Mouse (Mus musculus) retina, postnatal 7 days (tissue): ENCODE data around the gene Ovol3.
"Not testable (repeated sequence)": the region's sequence is repeated elsewhere in the genome, so short reads cannot be mapped to it uniquely, and the experiment has no call there.

Experiments used
- DNase-seq: peaks from one replicate; pipeline ENCODE4 v3.0.0-alpha.2; 2012; ENCODE audit warnings: low read depth, low spot score

Gene Ovol3

DNA sequence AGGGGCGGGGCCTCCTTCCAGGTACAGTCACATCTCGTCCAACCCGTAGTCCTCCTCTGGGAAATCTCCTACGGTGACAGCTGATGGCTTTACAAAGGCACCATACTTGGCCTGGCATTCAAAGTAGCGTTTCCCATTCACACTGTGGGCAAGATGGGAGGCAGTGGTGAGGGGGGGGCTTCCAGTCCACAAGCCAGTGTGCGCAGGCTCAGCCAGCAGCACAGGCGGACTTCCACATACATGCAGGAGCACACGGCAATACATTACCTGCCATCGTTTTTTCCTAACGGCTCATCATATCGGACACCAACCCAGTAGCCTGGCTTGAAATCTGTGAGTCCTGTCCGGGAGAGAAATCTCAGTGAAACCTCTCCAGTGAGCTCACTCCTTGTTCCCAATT is 11.3 kb downstream of the Ovol3 start:
- no peak for DNase-seq

DNA sequence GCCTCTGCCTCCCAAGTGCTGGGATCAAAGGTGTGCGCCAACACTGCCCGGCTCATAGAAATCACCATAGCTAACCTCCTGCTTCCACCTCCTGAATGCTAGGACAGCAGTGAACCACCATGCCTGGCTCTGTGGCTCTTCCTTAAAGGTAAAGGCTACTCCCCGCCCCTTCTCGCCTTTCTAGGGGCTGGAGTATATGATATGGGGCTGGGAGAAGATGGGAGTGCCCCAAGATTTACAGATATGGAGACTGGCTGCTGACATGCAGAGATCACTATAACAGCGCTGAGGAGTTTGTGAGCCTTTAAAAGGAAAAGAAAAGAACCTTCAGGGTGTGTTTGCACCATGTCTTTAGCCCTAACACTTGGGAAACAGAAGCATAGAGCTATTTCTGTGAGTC is 13.3 kb downstream of the Ovol3 start:
- DNase-seq = no peak

DNA sequence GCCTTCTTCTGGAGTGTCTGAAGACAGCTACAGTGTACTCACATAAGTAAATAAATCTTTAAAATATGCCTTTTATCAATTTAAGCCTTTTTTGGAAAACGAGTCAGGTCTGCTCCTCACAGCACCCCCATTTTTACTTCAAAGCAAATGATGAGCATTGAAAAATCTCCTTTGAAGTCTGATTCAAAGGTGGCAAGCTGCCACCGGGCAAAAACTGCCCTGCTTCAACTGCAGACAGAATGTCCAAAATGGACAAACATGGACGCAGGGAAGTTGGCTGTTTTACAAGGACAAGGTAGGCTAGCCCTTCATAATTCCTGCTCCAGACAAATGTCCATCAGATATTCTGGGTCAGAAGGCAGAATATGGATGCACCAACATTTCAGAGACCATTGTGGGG is 14.1 kb downstream of the Ovol3 start:
- no peak for DNase-seq

DNA sequence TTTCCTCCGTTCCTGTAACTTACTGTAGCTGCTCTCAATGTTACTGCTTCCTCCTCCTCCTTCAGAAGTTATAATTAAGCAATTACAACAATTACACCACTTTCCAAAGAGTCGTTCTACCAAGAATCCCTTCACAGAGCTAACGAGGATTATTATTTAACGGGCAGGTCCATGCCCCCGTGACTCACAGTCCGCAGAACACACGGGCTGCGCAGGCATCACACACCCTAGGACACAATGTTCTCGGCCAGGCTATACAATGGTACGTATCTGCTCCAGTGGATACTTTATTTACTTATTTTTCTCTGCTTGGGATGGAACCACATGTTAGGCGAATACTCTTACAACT is 15.5 kb downstream of the Ovol3 start:
- no peak for DNase-seq

DNA sequence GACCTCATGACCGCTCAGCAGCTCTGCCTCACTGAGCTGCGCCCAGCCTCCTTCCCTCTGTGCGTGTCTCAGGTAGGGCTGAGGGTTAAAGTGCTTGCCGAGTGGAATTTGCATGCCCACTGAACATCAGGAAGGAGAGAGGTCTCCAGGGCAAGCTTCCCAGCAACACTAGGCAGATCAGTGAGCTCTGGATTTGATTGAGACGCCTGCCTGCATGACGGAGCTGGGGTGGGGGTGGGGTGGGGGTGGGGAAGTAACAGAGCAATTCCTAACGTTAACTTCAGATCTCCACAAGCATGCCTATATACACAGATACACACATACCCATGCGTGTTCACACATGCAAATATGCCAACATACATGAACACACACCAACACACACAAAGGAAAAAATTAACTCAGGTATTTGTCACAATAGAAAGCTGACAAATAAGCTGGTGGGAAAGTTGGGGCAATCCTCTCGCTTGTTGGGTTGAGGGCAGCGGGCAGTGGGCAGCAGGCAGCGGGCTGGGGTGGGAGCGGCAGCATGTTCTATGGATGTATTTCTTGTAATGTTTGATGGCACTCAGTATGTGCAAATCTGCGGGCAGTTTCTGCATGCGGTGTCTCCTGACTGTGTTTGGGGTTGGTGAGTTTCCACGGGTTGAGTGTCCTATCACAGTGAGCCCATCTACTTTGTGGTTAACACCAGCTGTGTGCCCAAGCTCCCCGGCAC is 16.1 kb downstream of the Ovol3 start:
- peak; percentile 61 for DNase-seq

DNA sequence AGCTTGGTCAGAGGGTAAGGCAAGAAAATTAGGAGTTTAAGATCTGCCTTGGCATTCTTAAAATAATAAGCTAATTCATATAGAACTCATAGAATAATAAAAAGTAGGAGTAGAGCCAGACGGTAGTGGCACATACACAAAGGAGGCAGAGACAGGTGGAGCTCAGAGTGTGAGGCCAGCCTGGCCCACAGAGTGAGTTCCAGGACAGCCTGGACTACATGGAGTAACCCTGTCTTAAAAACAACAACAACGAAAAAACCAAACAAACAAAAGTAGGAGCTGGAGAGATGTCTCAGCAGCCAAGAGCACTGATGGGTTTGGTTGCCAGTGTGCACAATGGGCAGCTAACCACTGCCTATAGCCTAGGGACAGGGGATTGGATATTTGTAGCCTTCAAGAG is 18.2 kb downstream of the Ovol3 start:
- DNase-seq = no peak

DNA sequence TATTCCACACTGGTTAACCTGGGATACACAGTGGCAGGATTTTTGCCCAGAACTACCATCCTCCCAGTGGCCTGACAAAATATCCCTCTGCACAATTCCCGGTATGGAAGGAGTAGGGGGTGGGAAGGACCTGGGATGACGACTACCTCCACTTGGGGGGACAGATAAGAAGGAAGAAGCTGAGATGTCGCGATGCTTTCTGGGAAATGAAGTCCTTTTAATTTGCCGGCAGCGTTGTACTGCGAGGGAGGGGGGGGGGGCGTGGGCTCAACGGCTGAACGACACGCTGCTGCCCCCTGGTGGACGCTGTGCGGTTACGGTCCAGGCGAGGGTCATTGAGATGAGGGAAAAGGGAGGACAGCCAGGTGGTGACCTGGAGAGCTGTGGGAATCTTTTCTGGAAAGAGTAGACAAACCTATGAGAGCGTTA is 18.8 kb downstream of the Ovol3 start:
- peak; percentile 87 for DNase-seq

DNA sequence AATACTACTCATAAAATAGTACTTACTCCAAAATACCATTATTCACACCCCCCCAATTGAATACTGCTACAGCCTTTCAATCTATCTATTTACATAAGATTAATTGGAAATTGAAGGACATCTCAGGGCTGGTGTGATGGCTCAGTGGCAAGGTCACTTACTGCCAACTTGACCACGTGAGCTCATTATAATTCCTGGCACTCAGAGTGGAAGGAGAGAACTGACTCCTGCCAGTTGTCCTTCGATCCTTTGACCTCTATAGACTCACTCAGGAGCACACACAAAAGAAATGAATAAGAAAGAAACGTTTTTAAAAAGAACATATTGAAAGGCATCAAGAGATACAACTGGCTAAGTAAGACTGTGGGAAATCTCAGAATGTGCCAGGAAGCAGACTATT is 19.6 kb downstream of the Ovol3 start:
- DNase-seq = no peak

DNA sequence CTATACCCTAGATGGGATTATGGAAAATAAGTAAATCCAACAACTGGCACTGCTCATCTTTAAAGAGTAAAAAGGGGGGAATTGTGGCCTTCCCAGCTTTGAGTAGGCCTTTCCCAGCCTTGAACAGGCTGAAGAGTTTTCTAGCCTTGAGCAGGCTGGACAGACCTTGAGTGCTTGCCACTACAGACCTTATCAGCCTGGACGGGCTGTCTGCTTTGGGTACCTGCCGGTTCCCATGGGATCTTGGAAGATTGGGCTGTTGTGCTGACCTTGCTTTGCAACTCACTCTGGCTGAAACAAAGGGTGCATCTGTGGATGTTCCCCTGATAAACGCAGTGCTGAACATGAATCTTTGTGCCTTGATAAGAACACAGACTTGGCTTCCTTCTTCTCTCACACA is 21.6 kb downstream of the Ovol3 start:
- no peak for DNase-seq

DNA sequence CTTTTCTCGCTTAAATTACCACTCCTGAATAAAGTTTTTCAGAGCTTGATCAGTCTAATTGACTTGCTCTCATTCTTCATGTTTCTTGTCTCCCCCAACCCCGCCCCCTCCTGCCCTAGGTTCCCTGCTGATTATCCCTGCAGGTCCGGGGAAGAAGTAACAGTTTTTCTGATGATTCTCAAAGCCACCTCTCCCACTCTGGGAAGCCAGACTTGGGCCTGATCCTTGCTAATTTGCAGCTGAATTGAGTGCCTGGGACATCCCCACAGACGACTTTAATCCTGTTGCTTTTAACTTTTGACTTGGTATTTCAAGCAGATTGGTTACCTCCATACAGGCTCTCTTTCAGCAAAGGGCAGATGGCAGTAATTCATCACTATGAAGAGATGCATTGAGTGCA is 24.5 kb downstream of the Ovol3 start:
- DNase-seq = no peak

DNA sequence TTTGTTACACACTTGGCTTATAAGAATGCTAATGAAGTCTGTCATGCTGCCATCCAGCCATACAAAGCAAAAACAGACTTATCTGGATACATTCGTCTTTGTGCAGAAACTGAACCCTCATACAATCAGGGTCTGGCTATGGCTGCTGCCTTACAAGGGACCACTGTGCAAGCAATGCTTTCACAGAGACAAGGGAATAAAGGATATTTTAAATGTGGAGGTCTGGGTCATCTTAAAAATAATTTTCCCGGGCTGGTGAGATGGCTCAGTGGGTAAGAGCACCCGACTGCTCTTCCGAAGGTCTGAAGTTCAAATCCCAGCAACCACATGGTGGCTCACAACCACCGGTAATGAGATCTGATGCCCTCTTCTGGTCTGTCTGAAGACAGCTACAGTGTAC is 29.2 kb downstream of the Ovol3 start:
- not testable (repeated sequence) for DNase-seq

DNA sequence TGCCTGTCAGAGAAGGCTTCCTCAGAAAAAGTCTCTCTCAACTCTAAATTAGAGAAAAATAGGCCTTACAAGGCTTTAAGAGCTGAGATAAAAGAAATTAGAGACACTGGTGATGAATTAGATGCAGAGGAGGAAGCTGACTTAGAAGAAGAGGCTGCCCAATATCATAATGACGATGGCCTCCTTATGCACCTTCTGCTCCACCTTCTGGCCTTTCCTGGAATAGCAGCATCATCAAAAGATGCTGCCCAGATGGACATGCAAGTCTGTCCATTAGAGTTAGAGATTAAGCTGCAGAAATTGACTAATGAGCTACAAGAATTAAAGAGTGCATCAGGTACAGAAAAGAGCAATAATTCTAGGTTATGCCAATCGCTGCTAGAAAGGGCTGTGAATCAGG is 30.1 kb downstream of the Ovol3 start:
- DNase-seq = peak; percentile 54

DNA sequence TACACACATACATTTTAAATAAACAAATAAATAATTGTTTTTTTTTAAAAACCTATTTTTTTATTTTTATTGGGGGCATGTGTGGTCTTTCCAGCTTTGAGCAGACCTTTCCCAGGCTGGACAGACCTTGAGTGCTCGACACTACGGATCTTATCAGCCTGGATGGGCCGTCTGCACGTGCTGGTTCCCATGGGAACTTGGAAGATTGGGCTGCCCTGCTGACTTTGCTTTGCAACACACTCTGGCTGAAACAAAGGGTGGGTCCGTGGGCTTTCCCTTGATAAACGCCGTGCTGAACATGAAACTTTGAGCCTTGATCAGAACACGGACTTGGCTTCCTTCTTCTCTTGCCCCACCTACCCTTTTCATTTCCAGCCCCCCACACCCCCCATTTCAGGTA is 31.1 kb downstream of the Ovol3 start:
- no peak for DNase-seq

DNA sequence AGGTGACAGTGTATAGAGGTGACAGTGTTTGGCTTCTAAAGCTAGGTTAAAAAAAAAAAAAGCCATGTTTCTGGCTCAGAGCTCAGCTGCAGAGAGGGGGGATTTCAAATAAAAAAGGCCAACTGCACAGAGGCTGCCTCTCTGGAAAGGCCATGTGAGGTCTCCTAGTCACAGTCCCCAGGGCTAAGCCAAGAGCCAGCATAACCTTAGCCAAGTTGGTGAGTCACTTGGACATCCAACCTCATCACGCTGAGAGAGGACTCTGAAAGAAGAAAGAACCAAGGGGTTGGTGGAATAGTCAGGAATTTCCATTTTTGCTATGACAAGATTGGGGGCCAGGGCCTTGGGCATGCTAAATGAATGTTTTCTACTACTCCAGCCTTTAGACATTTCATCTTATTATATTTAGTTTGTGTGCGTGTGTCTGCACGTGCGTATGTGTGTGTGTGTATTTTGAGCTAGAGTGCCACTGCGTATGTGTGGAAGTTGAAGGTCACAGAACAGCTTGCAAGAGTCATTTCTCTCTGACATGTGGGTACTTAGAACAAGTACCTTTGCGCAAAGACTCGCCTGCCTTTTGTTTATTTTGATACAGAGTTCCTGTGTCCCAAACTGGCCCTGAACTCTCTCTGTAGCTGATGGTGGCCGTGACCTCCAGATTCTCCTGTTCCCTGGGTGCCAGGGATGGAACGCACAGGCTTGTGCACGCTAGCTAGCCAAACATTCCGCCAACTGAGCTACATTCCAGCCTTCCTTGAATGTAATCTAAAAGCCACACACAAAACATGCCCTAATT is 32.4 kb downstream of the Ovol3 start:
- DNase-seq = no peak

DNA sequence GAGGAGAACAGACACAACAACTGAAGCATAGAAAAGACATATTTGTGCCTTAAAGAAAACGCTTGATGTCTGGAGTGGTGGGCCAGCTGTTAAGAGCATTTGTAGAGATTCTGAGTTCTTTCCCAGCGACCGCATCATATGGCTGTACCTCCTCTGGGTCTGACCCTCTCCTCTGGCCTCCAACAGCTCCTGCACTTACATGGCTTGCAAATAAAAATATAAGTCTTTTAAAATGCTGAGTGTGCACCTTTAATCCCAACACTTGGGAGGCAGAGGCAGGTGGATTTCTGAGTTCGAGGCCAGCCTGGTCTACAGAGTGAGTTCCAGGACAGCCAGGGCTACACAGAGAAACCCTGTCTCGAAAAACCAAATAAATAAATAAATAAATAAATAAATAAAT is 34.9 kb downstream of the Ovol3 start:
- not testable (repeated sequence) for DNase-seq

DNA sequence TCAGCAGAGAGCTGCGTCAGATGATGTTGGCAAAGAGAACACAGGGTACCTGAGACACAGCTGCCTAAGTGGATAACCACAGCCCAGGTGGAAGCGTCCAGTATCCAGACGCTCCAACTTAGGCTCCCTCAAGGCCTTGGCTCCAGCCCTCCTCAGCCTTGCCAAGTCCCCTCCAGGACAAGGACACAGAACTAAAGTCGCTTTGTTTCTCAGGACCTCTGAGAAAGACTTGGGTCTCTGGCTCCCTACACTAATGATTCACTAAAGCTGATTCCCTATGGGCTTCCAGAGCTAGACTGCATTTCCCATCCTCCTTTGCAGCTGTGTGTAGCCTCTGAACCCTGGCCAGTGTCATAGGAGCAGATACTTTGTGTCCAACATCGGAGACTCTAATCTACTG is 35.3 kb downstream of the Ovol3 start:
- no peak for DNase-seq

DNA sequence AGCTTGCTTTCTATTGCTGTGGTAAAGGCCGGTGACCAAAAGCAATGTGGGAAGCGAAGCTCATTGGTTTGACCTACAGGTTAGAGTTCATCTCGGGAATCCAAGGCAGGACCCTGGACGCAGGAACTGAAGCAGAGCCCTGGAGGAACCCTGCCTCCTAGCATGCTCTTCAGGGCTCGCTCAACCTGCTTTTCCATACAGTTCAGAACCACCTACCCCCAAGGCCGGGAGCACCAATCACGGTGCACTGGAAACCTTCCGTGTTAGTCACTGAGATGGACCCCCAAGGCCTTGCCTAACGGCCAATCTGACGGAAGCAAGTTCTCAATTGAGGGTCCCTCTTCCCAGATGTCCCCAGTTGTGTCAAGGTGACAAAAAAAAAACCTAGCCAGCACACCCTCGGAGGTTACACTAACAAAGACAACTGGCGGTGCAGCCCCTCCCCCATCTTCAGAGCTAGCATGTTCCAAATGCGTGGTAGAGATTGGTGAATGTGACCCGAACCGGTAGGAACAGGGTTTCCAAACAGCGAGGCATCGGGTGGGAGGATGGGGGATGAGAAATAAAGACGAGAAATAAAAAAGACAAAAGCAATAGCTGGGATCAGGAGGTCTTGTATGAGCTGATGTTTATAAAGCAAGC is 35.9 kb downstream of the Ovol3 start:
- no peak for DNase-seq

DNA sequence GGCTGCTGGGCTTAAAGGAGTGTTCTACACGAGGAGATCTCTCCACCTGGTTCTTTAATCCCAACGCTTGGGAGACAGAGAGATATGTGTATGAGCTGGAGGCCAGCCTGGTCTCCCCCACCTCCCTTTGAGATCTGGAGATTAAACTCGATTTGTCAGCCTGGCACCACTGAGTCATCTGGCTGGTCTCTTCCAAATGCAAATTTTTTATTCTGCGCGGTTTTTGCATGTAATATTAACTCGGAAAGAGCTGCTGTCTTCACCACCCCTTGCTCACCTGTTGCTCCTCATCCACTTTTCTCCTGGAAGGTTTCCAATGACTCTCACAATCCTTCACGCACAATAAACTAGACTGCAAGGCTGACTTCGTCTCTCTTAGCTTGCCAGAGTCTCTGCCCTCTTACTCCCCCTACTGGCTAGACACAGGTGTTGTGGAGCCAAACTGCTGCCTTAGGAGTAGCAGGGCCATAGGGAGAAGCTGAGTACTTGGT is 37.0 kb downstream of the Ovol3 start, which contains the start of gene Capns1:
Capns1 (minus strand) TSS at position 331 of the 491 bp plus-strand sequence.
- peak; percentile 76 for DNase-seq

DNA sequence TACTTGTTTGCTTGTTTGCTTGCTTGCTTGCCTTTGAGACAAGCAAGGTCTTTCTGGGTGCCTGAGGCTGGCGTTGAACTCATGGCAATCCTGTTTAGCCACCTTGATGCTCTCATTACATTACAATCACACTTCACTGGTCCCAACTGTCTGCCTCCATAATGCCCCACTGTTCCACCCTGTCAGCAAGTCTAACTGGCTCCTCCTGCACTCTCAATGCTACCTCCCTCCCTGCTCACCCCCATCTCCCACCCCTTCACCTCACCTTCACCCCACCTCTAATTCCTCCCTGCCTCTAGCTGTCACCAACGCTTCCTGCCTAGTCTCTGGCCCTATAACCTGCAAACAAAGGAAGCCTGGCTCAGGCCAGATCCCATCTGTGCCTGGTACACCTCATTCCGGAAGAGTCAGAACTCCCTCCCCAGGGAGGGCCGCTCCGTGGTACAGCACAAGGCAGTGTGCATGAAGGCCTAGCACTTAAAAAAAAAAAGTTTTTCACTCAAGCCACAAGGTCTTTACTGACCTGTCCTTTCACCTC is 37.9 kb downstream of the Ovol3 start:
- no peak for DNase-seq

DNA sequence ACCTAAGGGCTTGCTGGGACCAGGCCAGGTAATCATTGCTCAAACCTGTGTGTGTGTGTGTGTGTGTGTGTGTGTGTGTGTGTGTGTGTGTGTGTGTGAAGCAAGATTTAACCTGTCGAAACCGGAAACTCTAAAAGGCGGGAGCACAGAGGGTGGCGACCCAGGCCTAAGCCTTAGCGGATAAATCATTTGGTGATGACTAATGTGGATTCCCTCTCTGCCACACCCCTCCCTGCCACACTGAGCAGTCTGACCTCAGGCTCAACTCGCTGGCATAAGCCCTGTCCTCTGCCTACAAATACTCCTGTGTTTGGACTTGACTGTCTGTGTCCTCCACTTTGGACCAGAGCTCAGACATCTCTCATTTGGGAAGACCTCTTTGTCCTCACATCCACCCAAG is 39.4 kb downstream of the Ovol3 start:
- no peak for DNase-seq

DNA sequence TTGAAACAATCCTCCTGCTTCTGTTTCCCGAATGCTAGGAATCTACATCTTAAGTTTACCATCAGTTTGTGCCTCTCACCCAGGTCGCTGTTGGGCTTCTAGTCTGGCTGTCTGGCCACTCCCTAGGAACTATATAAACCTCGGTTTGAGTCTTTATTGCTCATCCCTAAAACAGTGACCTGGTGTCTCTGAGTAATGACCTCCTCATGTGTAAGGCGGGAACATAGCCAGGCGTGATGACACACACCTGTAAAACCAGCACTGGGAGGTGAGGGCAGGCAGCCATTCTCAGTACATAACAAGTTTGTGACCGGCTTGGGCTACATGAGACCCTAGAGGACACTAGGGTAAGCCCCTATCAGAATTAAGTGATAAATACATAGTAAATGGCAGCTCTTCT is 40.1 kb downstream of the Ovol3 start:
- DNase-seq = no peak

DNA sequence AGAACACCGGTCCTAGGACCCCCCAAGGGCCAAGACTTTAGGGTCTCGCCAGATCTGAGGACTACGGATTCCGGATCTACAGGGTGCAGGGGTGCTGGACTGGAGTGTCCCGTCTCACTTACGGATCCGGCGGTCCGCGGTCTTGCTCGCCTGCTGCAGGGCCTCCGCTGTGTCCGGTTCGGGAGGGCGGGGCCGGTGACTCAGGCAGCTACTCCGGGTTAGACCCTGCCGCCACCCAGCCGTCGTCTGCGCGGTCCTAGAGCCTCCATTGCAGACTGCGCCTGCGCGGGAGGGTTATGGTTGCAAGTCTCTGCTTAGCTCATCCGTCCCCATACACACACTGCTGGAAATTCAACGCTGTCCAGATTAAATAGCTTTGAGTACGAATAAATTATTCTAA is 40.6 kb downstream of the Ovol3 start:
- peak; percentile 88 for DNase-seq
